Mouse (Mus musculus) ovary, adult 18-20 months (tissue): ENCODE data around the gene Tacc3.

Experiments
- DNase-seq: peaks from one replicate; pipeline ENCODE4 v3.0.0; 2022; ENCODE audit warnings: low spot score, mixed read lengths

The Tacc3 gene

GRCm38 (mm10) chr5:33723019-33723640, 65.2 kb downstream of the Tacc3 start:
- DNase-seq: no peak

DNA sequence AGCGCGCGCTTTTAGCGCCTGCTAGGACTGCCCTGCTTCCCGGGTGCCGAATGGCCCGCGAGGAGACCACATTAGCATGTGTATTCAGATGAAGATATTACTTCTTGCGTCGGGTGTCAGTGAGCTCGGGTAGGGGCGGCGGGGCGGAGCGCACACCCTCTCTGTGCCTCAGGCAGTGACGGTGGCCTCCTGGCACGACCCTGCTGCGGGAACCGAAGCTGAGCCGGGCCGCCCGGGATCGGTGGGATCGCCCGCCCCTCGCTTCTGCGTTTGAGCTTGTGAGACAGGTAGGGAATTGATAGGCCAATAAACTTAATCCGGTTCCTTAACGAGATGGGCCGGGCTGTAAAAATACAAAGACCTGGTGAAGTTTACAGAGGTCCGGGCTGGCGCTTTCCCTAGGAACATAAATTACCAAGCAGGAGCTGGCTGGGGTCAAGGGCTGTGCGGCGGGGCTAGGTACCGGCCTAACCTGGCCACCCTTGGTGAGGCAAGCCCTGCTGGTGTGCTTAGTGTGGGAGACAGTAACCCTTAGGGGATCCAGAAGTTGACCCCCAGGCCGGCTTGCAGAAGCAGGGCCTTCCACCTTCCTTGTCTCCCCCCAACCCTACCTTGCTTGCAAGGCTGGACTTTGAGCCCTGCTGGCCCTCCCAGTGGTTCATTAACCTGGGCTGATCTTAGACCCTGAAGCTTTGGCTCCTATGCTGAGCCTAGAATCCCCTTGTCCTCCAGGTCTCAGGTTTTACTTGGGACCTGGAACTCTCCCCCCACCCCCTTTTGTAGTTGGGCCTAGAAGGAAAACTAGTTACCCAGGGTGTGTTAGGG, 65.9 kb downstream of the Tacc3 start:
- no peak for DNase-seq

DNA sequence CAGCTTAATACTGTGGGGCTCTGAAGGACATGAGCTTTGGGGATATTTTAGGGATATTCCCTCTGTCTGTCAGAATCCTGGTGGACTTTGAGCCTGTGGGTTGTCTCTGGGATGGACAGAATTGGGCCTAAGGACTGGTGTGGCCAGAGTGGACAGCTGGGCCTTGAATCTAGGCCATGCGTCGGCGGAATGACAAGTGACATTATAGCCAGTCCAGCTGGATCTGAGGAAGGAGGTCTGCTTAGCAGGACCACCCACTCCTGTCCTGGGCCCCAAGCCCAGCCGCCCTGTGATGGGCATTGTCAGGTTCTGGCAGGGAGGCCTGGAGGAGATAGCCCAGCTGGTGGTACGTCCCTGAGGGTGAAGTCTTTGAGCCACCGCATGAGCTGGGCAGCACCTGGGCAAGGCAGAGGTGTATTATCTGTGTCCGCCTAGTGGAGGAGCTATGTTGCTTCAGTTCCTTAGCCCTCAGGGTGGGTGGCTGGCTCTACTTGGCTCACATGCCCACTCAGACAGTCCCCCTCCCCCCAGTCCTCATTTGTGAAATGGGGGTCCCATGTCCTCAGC, 68.2 kb downstream of the Tacc3 start:
- no peak for DNase-seq

GRCm38 (mm10) chr5:33726891-33727290, 69.0 kb downstream of the Tacc3 start:
- no peak for DNase-seq
